Mouse (Mus musculus) forebrain, embryonic 11.5 days (tissue): ENCODE measurements around the gene Eps8. TPM values are rescaled to one million over a fixed set of nuclear protein-coding genes. Genes with fewer than 3 reads are reported as not detected.

Source experiments
- ATAC-seq: fragments of 200-750 bp; cut with Nextera tagmentation; replicated peaks from 2 replicates; pipeline ENCODE4 v1.8.0; 2017; ENCODE audit warnings: moderate TSS enrichment; ENCODE audit not compliant: low FRiP score
- DNase-seq: peaks from one replicate; pipeline ENCODE4 v3.0.0-alpha.2; 2017; ENCODE audit warnings: low spot score
- H3K27ac ChIP-seq: fragments of 300-500 bp; sonication (generic); 2 replicates; pipeline ENCODE4 v1.5.1; 2014; ENCODE audit warnings: low read depth, low read length
- H3K27me3 ChIP-seq: fragments of 300-500 bp; sonication (generic); 2 replicates; pipeline ENCODE4 v1.6.1; 2014; ENCODE audit warnings: mild to moderate bottlenecking, low read length, mixed read lengths; ENCODE audit not compliant: control insufficient read depth, insufficient read depth
- H3K36me3 ChIP-seq: fragments of 300-500 bp; sonication (generic); 2 replicates; pipeline ENCODE4 v1.6.1; 2014; ENCODE audit warnings: mild to moderate bottlenecking, low read length, moderate library complexity, mixed read lengths; ENCODE audit not compliant: control insufficient read depth, insufficient read depth
- H3K4me1 ChIP-seq: fragments of 300-500 bp; sonication (generic); replicated peaks from 2 replicates; pipeline ENCODE4 v1.6.1; 2014; ENCODE audit warnings: low read length, mixed read lengths; ENCODE audit not compliant: control insufficient read depth, insufficient read depth
- H3K4me2 ChIP-seq: fragments of 300-500 bp; sonication (generic); 2 replicates; pipeline ENCODE4 v1.6.1; 2014; ENCODE audit warnings: low read depth, mild to moderate bottlenecking, low read length, moderate library complexity, mixed read lengths; ENCODE audit not compliant: severe bottlenecking
- H3K4me3 ChIP-seq: fragments of 300-500 bp; sonication (generic); 2 replicates; pipeline ENCODE4 v1.5.1; 2014; ENCODE audit warnings: low read depth, low read length
- H3K9ac ChIP-seq: fragments of 300-500 bp; sonication (generic); 2 replicates; pipeline ENCODE4 v1.6.1; 2014; ENCODE audit warnings: low read length
- H3K9me3 ChIP-seq: fragments of 300-500 bp; sonication (generic); 2 replicates; pipeline ENCODE4 v1.6.1; 2016; ENCODE audit warnings: low read length, mixed read lengths; ENCODE audit not compliant: control insufficient read depth
- WGBS: fragments of 180-500 bp; shearing (Covaris S2); extraction: QIAGEN DNeasy Blood & Tissue Kit; methylation state at CpG from one replicate; pipeline ENCODE4 v1.1.7; 2014; 5-methylcytosine and 5-hydroxymethylcytosine counted together
- polyA plus RNA-seq: library from polyadenylated mRNA; unstranded; fragments of >200 nt; fragmentation: Nextera tagmentation; extraction: Ambion mirVana; gene quantifications from 2 replicates; pipeline ENCODE4 v1.2.1, GENCODE M21; 2014

The Eps8 gene
- polyA plus RNA-seq, 1 experiment from 2014 or later = 5.9 TPM

- Histone ChIP-seq H3K4me1 (no peaks in the 10 kb centered on the region), H3K9ac (no peak overlapping the region), H3K27me3 (no peaks in the 10 kb centered on the region), H3K4me3 (no peak overlapping the region), H3K4me2 (no peak overlapping the region), H3K27ac (no peak overlapping the region), H3K9me3 (no peaks in the 10 kb centered on the region), H3K36me3 (no peaks in the 10 kb centered on the region)
- no peak for ATAC-seq
- 90% methylated on average over 6 of the region's 6 CpGs for WGBS
- DNase-seq = no peak
Observed at GRCm38 (mm10) chr6:137581331-137582010, 73.2 kb downstream of the Eps8 start.

DNA sequence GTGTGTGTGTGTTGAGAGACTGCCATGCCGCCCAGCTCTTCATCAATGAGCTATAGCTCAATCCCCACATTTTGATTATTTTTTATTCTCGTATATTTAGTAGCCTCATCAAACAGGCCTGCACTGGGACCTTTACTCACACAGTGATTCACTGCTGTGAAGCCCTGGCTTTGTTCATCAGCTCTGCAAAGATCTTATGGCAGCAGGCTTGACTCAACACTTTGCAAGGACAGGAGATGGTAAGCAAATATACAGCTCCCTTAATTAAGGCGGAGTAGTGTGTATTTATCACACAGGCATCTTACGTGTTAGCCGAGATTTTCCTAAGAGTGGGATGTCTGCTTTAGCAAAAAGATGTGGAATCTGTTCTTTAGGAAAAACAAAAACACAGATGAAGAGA is 74.2 kb downstream of the Eps8 start:
- no peaks in the 10 kb centered on the region for H3K36me3 ChIP-seq
- no peak for DNase-seq
- no peaks in the 10 kb centered on the region for H3K9me3 ChIP-seq
- 91% methylated on average over 5 of the region's 5 CpGs for WGBS
- no peak overlapping the region for H3K9ac ChIP-seq
- ATAC-seq = no peak
- no peak overlapping the region for H3K27ac ChIP-seq
- no peaks in the 10 kb centered on the region for H3K27me3 ChIP-seq
- no peak overlapping the region for H3K4me2 ChIP-seq
- no peak overlapping the region for H3K4me3 ChIP-seq
- H3K4me1 ChIP-seq = no peaks in the 10 kb centered on the region

GRCm38 (mm10) chr6:137576670-137577371 is 77.9 kb downstream of the Eps8 start:
- no peak overlapping the region for H3K4me2 ChIP-seq
- DNase-seq (no peak), ATAC-seq (no peak)
- no peaks in the 10 kb centered on the region for H3K27me3 ChIP-seq
- no peaks in the 10 kb centered on the region for H3K9me3 ChIP-seq
- H3K4me1 ChIP-seq = no peaks in the 10 kb centered on the region
- H3K9ac ChIP-seq = no peak overlapping the region
- no peak overlapping the region for H3K27ac ChIP-seq
- WGBS = 87% methylated on average over 12 of the region's 12 CpGs
- H3K36me3 ChIP-seq = no peaks in the 10 kb centered on the region
- no peak overlapping the region for H3K4me3 ChIP-seq

DNA sequence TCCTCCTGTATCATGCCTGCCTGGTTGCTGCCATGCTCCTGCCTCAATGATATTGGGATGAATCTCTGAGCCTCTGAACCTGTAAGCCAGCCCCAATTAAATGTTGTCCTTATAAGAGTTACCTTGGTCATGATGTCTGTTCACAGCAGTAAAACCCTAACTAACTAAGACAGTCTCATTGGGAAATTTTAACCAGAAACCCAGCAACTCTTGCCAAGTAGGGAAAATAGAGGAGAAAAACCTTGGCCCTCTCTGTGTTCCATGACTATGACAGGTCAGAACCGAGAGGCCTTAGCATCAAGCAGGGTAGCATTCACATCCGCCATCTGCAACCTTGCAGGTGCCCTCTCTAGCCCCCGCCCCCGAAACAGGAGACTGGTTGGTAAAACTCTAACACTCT is 78.6 kb downstream of the Eps8 start:
- no peak overlapping the region for H3K4me2 ChIP-seq
- no peaks in the 10 kb centered on the region for H3K9me3 ChIP-seq
- no peaks in the 10 kb centered on the region for H3K27me3 ChIP-seq
- no peak overlapping the region for H3K27ac ChIP-seq
- DNase-seq (no peak), ATAC-seq (no peak)
- no peak overlapping the region for H3K9ac ChIP-seq
- 85% methylated on average over 4 of the region's 4 CpGs for WGBS
- H3K4me1 ChIP-seq = no peaks in the 10 kb centered on the region
- no peaks in the 10 kb centered on the region for H3K36me3 ChIP-seq
- no peak overlapping the region for H3K4me3 ChIP-seq

- Histone ChIP-seq H3K4me1 (no peaks in the 10 kb centered on the region), H3K9me3 (no peaks in the 10 kb centered on the region), H3K27me3 (no peaks in the 10 kb centered on the region), H3K36me3 (no peaks in the 10 kb centered on the region), H3K9ac (no peak overlapping the region), H3K4me3 (no peak overlapping the region), H3K27ac (no peak overlapping the region), H3K4me2 (no peak overlapping the region)
- WGBS = 68% methylated on average over 7 of the region's 7 CpGs
- DNase-seq (no peak), ATAC-seq (no peak)
Observed at GRCm38 (mm10) chr6:137573897-137574296, 80.8 kb downstream of the Eps8 start.

GRCm38 (mm10) chr6:137570718-137571131 is 84.0 kb downstream of the Eps8 start:
- Histone ChIP-seq H3K4me1 (no peaks in the 10 kb centered on the region), H3K9ac (no peak overlapping the region), H3K27ac (no peak overlapping the region), H3K9me3 (no peaks in the 10 kb centered on the region), H3K4me2 (no peak overlapping the region), H3K4me3 (no peak overlapping the region), H3K36me3 (no peaks in the 10 kb centered on the region), H3K27me3 (no peaks in the 10 kb centered on the region)
- DNase-seq (no peak), ATAC-seq (no peak)
- WGBS = 75% methylated on average over 9 of the region's 9 CpGs

- Histone ChIP-seq H3K4me2 (no peak overlapping the region), H3K36me3 (no peaks in the 10 kb centered on the region), H3K27me3 (no peaks in the 10 kb centered on the region), H3K4me3 (no peak overlapping the region), H3K9ac (no peak overlapping the region), H3K4me1 (no peaks in the 10 kb centered on the region), H3K27ac (no peak overlapping the region), H3K9me3 (no peaks in the 10 kb centered on the region)
- no peak for ATAC-seq
- DNase-seq = no peak
- 93% methylated on average over 5 of the region's 5 CpGs for WGBS
Observed at GRCm38 (mm10) chr6:137570019-137570418, 84.7 kb downstream of the Eps8 start.

GRCm38 (mm10) chr6:137569071-137569470 is 85.6 kb downstream of the Eps8 start:
- ATAC-seq (no peak), DNase-seq (no peak)
- no peak overlapping the region for H3K4me3 ChIP-seq
- H3K27ac ChIP-seq = no peak overlapping the region
- H3K9ac ChIP-seq = no peak overlapping the region
- no peaks in the 10 kb centered on the region for H3K9me3 ChIP-seq
- whole genome bisulfite sequencing = 88% methylated on average over 6 of the region's 6 CpGs
- H3K4me2 ChIP-seq = no peak overlapping the region
- H3K27me3 ChIP-seq = no peaks in the 10 kb centered on the region
- no peaks in the 10 kb centered on the region for H3K4me1 ChIP-seq
- no peaks in the 10 kb centered on the region for H3K36me3 ChIP-seq

GRCm38 (mm10) chr6:137565890-137566289 is 88.8 kb downstream of the Eps8 start:
- Histone ChIP-seq H3K9ac (no peak overlapping the region), H3K9me3 (no peaks in the 10 kb centered on the region), H3K4me3 (no peak overlapping the region), H3K4me2 (no peak overlapping the region), H3K36me3 (no peaks in the 10 kb centered on the region), H3K27ac (no peak overlapping the region), H3K4me1 (no peaks in the 10 kb centered on the region), H3K27me3 (no peaks in the 10 kb centered on the region)
- no peak for DNase-seq
- no peak for ATAC-seq
- WGBS = 91% methylated on average over 3 of the region's 3 CpGs
